Mouse (Mus musculus) embryonic fibroblast, embryonic 13.5 days (primary cell): Measurements from ENCODE around the gene Dync1li1.

Source experiments
- CTCF ChIP-seq: IDR thresholded peaks from 2 replicates; pipeline ENCODE4 v1.5.1; 2011; ENCODE audit warnings: mild to moderate bottlenecking, control low read depth, low read length, moderate library complexity, borderline replicate concordance; ENCODE audit not compliant: insufficient read depth
- POLR2A ChIP-seq: IDR thresholded peaks from 2 replicates; pipeline ENCODE4 v1.6.1; 2011; ENCODE audit warnings: low read depth, mild to moderate bottlenecking, control low read depth, low read length, moderate library complexity

DNA sequence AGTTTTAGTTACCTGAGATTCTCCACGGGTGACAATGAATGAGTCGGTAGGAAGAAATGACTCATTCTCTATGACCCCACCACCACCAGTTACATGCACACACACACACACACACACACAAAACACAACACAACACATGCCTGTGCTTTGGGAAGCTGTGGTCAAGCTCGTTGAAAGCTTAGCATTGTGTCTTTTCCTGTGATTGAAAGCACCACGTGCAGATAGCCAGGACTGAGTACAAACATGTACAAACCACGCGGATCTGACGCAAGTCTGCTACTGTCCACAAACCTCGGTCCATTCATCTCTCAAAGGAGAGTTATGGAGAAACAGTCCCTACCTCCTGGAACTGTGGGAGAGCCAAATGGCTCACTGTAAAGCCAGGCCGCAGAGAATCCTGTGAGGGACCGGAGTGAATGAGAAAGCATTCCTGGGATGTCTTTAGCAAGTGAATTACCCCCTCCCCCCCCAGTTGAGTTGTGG lies 1.6 kb downstream of the Dync1li1 start:
- TF ChIP-seq POLR2A (no peak), CTCF (no peak)
